Mouse (Mus musculus) midbrain, embryonic 11.5 days (tissue): ENCODE results near the gene Nop2. TPM values are rescaled to one million over a fixed set of nuclear protein-coding genes. Genes with fewer than 3 reads are reported as not detected.

Experiments used
- ATAC-seq: fragments of 200-750 bp; cut with Nextera tagmentation; 2 replicates; pipeline ENCODE4 v1.8.0; 2017; ENCODE audit warnings: moderate TSS enrichment, moderate library complexity; ENCODE audit not compliant: low FRiP score
- DNase-seq: peaks from one replicate; pipeline ENCODE4 v3.0.0; 2015; ENCODE audit warnings: low spot score; ENCODE audit errors: missing footprints
- H3K27ac ChIP-seq: fragments of 300-500 bp; sonication (generic); 2 replicates; pipeline ENCODE4 v1.5.1; 2014; ENCODE audit warnings: low read depth, low read length
- H3K27me3 ChIP-seq: fragments of 300-500 bp; sonication (generic); 2 replicates; pipeline ENCODE4 v1.6.1; 2014; ENCODE audit warnings: mild to moderate bottlenecking, low read length, moderate library complexity, mixed read lengths; ENCODE audit not compliant: control insufficient read depth, insufficient read depth
- H3K36me3 ChIP-seq: fragments of 300-500 bp; sonication (generic); 2 replicates; pipeline ENCODE4 v1.6.1; 2014; ENCODE audit warnings: mild to moderate bottlenecking, low read length, moderate library complexity, mixed read lengths; ENCODE audit not compliant: control insufficient read depth, insufficient read depth
- H3K4me1 ChIP-seq: fragments of 300-500 bp; sonication (generic); 2 replicates; pipeline ENCODE4 v1.6.1; 2014; ENCODE audit warnings: low read length; ENCODE audit not compliant: control insufficient read depth, insufficient read depth
- H3K4me2 ChIP-seq: fragments of 300-500 bp; sonication (generic); 2 replicates; pipeline ENCODE4 v1.6.1; 2014; ENCODE audit warnings: mild to moderate bottlenecking, moderate library complexity
- H3K4me3 ChIP-seq: fragments of 300-500 bp; sonication (generic); 2 replicates; pipeline ENCODE4 v1.5.1; 2014; ENCODE audit warnings: low read depth, low read length
- H3K9ac ChIP-seq: fragments of 300-500 bp; sonication (generic); 2 replicates; pipeline ENCODE4 v1.6.1; 2014; ENCODE audit warnings: low read length
- H3K9me3 ChIP-seq: fragments of 300-500 bp; sonication (generic); 2 replicates; pipeline ENCODE4 v1.6.1; 2016; ENCODE audit warnings: low read length; ENCODE audit not compliant: control insufficient read depth
- whole genome bisulfite sequencing: fragments of 180-500 bp; shearing (Covaris S2); extraction: QIAGEN DNeasy Blood & Tissue Kit; methylation state at CpG from one replicate; pipeline ENCODE4 v1.1.7; 2014; 5-methylcytosine and 5-hydroxymethylcytosine counted together
- polyA plus RNA-seq: library from polyadenylated mRNA; unstranded; fragments of >200 nt; fragmentation: Nextera tagmentation; extraction: Ambion mirVana; gene quantifications from 2 replicates; pipeline ENCODE4 v1.2.1, GENCODE M21; 2014

Gene Nop2
- 55.1 and 58.4 TPM in 2 replicates for polyA plus RNA-seq

DNA sequence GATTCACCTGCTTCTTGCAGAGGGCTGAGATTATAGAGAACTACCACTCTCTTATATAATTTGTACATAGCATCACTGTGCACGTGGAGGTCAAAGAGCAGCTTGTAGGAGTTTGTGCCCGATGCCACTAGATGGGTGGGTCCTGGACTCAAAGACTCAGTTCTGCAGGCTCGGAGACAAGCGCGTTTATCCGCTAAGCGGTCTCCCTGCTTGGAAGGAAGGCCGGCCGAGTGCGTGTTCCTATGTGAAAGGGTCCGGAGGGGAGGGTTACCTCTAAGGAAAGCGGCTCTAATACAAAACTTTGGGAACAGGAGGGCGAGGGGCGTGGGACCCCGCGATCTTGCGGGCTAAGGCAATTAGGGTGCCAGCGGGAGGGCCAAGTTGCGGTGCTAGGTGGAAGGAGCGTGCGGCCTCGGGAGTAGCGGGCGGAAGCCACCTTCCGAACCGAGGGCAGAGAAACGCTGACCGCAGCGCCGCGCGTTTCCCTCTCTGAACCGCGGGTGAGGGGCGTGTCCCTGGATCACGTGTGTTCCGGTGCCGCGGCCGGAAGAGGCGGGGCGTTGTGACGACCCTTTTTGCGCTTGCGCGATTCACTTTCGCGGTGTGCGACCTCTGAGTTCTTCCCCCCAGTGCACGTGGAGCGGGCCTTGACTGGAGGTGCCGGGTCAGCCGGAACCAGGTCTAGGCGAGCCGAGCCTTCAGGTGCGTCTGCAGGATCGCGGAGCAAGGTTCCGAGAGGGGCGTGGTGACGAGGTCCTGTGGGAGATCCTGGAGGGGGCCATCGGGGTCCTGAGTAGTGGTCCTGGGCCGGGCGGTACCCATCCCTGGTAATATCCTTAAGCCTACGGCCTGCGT, at the start of gene Nop2:
Gene Nop2, plus strand, starts transcription at position 608 of the 855 bp plus-strand sequence.
- H3K27ac ChIP-seq = peak within 1 kb of the TSS; percentile 82
- H3K4me3 ChIP-seq = peak within 1 kb of the TSS; percentile 67
- H3K36me3 ChIP-seq = peaks cover 34% of the 10 kb centered on the region
- under 1% methylated on average over 66 of the region's 66 CpGs for WGBS
- H3K9me3 ChIP-seq = no peaks in the 10 kb centered on the region
- H3K4me2 ChIP-seq = peak within 1 kb of the TSS; percentile 78
- DNase-seq (peak; percentile 100), ATAC-seq (peak; percentile 95)
- H3K27me3 ChIP-seq = no peaks in the 10 kb centered on the region
- H3K9ac ChIP-seq = peak within 1 kb of the TSS; percentile 83
- H3K4me1 ChIP-seq = peaks cover 6% of the 10 kb centered on the region

DNA sequence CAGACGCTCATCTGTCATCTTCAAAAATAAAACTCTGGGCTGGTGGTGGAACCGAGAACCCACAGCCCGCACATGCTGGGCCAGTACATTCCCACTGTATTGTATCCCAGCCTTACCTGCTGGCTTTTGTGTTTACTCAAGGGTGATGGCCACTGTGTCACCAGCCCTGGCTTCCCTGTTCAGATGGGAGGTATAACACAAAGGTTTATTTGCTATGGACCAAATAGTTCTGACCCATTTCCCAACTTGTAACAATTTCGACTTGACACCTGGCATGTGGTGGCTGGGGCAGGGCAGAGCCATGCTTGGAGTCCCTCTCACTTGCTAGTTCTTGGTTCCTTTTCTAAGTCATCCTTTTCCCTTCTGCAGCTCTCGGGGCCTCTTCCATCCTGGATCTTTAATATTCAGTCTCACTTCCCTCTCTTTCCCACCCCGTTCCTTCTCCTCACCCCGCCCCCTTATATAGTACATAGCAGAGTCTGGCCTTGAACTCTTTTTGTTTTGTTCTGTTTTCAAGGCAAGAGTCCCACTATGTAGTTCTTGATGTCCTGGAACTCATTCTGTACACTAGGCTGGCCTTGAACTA, 48.8 kb upstream of the Nop2 start:
- peaks cover 2% of the 10 kb centered on the region for H3K27me3 ChIP-seq
- H3K9me3 ChIP-seq = no peaks in the 10 kb centered on the region
- H3K4me2 ChIP-seq = no peak overlapping the region
- no peak overlapping the region for H3K9ac ChIP-seq
- no peak overlapping the region for H3K27ac ChIP-seq
- H3K4me1 ChIP-seq = peaks cover 3% of the 10 kb centered on the region; the same call in 1 of the 2 replicates
- no peak for DNase-seq
- 89% methylated on average over 7 of the region's 7 CpGs for WGBS
- no peak overlapping the region for H3K4me3 ChIP-seq
- ATAC-seq = no peak
- no peaks in the 10 kb centered on the region for H3K36me3 ChIP-seq

DNA sequence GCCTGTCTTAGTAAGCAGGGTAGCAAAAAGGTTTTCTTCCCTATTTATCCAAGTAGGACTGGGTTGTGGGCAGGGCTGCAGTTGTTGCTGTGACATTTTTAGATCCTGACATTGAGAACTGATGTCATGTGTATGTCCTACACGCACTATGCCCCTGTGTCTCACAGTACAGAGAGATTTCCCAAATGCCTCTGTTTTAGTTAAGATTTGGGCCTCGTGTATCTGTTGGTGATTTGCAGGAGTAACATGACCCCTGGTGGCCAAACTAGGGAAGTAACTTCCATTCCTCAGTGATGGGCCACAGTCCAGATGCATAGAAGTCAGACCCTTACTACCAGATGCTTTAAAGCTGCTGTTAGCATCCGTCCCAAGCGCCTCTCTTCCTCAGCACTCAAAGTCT, 47.3 kb upstream of the Nop2 start:
- H3K27ac ChIP-seq = no peak overlapping the region
- peak; percentile 92 for DNase-seq
- H3K9me3 ChIP-seq = no peaks in the 10 kb centered on the region
- 6% methylated on average over 4 of the region's 4 CpGs for WGBS
- H3K36me3 ChIP-seq = no peaks in the 10 kb centered on the region
- no peak overlapping the region for H3K9ac ChIP-seq
- no peak overlapping the region for H3K4me2 ChIP-seq
- ATAC-seq = no peak
- H3K4me3 ChIP-seq = no peak overlapping the region
- peaks cover 2% of the 10 kb centered on the region for H3K27me3 ChIP-seq
- peaks cover 8% of the 10 kb centered on the region for H3K4me1 ChIP-seq

DNA sequence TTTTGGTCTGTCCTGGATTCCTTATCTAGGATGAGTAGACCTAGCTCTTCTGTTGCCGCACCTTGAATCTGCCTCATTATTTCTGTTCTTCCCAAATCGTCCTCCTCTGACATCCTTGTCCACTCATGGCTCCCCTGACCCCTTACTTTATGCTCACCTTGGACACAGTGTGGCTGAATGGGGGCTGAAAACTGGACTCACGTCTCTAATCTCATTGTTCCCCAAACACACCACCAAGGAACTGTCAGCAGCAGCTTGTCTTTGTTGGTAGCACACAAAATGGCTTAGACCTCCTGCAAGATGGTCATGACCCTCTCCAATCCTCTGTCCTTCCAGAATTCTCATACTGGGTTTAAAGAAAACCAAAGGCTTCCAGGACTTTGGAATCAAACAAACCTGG, 43.8 kb upstream of the Nop2 start:
- Histone ChIP-seq H3K4me3 (no peak overlapping the region), H3K4me1 (peaks cover 17% of the 10 kb centered on the region), H3K9me3 (no peaks in the 10 kb centered on the region), H3K4me2 (no peak overlapping the region), H3K9ac (no peak overlapping the region), H3K27me3 (no peaks in the 10 kb centered on the region), H3K36me3 (no peaks in the 10 kb centered on the region), H3K27ac (peak overlapping the region; percentile 96)
- ATAC-seq = no peak
- 74% methylated on average over 3 of the region's 3 CpGs for WGBS
- no peak for DNase-seq

DNA sequence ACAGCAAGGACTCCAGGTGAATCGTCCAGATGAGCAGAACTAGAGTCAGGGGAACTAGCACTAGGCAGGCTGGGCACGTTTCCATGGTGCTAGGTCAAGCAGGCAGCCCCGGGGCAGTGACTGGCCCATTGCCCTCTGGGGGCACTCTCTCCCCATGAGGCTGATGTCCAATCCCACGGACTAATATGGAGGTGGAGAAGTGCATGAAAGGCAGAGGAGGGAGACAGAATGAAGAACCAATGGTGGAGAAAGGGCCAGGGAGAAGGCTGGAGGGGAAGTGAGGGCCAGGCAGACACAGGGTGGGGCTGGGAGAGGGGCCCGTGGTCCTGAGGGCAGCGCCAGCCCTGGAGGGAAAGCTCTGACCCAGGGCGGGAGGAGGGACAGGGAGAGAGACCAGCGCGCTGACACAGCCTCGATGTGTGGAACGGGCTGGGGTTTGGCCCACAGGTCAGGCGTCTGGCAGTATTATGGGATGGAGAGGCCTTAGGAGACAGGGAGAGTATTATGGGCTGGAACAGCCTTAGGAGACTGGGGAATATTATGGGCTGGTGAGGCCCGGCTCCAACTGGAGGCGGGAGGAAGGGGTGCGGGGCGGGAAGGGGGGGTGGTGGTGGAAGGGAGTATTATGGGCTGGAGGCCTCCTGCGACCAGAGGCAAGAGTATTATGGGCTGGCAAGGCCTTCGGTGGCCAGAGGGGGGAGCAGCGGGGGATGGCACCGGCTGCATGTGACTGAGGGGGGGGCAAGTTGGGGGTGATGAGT, 43.0 kb upstream of the Nop2 start:
- 1% methylated on average over 19 of the region's 20 CpGs for WGBS
- DNase-seq (peak; percentile 97), ATAC-seq (peak; percentile 90)
- no peaks in the 10 kb centered on the region for H3K27me3 ChIP-seq
- H3K9me3 ChIP-seq = no peaks in the 10 kb centered on the region
- H3K36me3 ChIP-seq = no peaks in the 10 kb centered on the region
- peak overlapping the region; percentile 12; the same call in 1 of the 2 replicates for H3K4me2 ChIP-seq
- peaks cover 17% of the 10 kb centered on the region for H3K4me1 ChIP-seq
- peak overlapping the region; percentile 96 for H3K27ac ChIP-seq
- peak overlapping the region; percentile 24 for H3K9ac ChIP-seq
- no peak overlapping the region; the same call in 1 of the 2 replicates for H3K4me3 ChIP-seq

DNA sequence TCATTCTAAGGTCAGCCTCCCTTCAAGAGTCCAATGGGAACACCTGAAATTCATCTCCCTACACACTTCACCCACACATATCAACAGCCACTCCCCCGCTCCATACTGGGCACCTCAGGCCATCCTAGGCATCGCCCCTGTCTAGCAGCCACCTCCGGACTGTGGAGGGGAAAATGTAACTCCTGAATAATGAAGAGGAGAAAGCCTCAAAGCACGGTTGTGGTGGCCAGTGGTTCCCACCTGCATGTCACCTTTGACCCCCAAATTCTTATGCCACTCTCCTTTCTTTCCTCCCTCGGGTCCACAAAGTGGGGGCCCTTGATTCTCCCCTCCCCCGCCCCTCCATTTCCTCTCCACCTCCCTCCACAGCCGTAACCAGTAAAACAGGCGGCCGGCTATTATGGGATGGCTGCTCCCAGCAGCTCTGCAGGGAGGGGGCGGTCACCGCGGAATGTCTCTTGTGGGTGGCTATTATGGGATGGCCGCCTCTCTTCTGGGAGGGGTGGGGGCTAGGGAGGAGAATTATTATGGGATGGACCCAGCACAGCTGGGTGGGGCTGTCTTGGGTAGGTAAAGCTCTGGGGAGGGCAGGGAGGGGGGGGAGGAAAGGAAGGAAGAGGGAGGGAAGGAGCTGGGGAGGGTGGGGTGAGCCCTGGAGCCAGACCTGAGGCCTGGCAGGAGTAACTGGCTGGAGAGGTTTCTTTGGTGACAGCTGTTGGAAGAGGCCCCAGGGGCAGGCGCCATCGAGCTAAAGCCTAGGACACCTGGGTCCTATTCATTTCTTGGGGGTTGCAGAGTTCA, 42.0 kb upstream of the Nop2 start:
- H3K9ac ChIP-seq = peak overlapping the region; percentile 66
- peak overlapping the region; percentile 9; the same call in 1 of the 2 replicates for H3K4me3 ChIP-seq
- peaks cover 17% of the 10 kb centered on the region for H3K4me1 ChIP-seq
- no peaks in the 10 kb centered on the region for H3K9me3 ChIP-seq
- peak; percentile 68 for ATAC-seq
- H3K36me3 ChIP-seq = no peaks in the 10 kb centered on the region
- peak overlapping the region; percentile 96 for H3K27ac ChIP-seq
- WGBS = 4% methylated on average over 15 of the region's 15 CpGs
- DNase-seq = peak; percentile 97
- H3K27me3 ChIP-seq = no peaks in the 10 kb centered on the region
- peak overlapping the region; percentile 48 for H3K4me2 ChIP-seq

DNA sequence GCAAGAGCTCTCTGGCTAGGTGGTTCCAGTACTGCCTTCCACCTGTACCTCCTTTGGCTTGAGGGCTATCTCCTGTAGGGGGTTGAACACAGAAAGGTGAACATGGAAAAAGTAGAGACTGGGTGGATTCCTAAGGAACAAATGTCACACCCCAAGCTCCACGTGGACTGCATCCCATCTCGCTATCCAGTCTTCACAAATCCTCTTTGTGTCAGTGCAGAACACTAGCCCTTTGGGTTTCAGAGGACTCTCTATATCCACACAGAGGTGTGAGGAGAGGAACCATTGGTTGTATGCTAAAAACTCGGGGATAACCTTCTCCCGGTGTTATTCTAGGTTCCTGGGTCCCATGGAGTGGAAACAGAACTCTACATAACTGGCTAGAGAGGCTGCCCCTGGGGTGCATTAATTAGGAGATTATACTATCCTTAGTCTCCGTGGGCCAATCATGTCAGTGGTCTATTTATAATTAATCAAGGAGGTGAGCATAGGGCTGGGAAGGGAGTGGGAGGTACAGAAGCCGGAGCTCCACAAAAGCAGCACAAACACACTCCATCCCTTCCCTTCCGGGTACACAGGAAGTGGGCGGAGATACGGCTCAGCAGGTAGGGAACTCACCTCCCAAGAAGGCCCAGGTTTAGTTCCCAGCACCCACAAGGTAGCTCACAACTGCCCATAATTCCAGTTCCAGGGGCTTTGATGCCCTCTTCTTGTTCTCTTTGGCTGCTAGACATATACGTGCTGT, 41.2 kb upstream of the Nop2 start:
- WGBS = 58% methylated on average over 10 of the region's 10 CpGs
- H3K9me3 ChIP-seq = no peaks in the 10 kb centered on the region
- DNase-seq (no peak), ATAC-seq (no peak)
- peak overlapping the region; percentile 66; the same call in 1 of the 2 replicates for H3K9ac ChIP-seq
- peak overlapping the region; percentile 48 for H3K4me2 ChIP-seq
- no peak overlapping the region for H3K4me3 ChIP-seq
- no peaks in the 10 kb centered on the region for H3K27me3 ChIP-seq
- peaks cover 17% of the 10 kb centered on the region for H3K4me1 ChIP-seq
- no peaks in the 10 kb centered on the region for H3K36me3 ChIP-seq
- H3K27ac ChIP-seq = peak overlapping the region; percentile 96

DNA sequence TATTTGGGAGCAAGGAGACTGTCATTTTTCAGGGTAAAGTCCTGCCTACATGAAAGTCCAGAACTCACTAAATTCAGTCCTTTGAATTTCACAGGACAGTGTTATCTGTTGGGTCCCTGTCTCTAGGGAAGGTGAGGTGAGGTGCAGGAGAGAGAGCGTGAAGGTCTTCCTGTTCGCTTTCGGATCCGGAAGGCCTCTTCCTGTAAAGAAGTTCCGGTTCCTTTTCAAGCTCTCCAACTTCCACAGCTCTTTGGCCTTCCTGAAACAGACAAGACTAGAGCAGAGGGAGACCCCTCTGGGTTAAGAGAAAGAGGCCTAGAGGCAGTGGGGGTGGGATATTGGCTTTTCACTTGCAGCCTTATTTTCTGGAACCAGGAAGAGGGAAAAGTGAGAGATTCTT, 39.3 kb upstream of the Nop2 start:
- WGBS = 93% methylated on average over 5 of the region's 5 CpGs
- H3K27ac ChIP-seq = no peak overlapping the region
- no peak overlapping the region for H3K4me2 ChIP-seq
- H3K9me3 ChIP-seq = no peaks in the 10 kb centered on the region
- H3K4me3 ChIP-seq = no peak overlapping the region
- peaks cover 18% of the 10 kb centered on the region for H3K4me1 ChIP-seq
- H3K27me3 ChIP-seq = no peaks in the 10 kb centered on the region
- ATAC-seq (no peak), DNase-seq (no peak)
- no peaks in the 10 kb centered on the region for H3K36me3 ChIP-seq
- H3K9ac ChIP-seq = no peak overlapping the region
